20 mouse cellular contexts compared by ENCODE assay signal in genomic region chr13:10031547-10031946, GRCm38 (mm10).
"Had no signal": no experiment of that assay in that cellular context is flagged by ENCODE, and none has a peak within 500 bp of the region (broad histone marks: within the 10 kb centered on the region; RNA-seq: fewer than 3 reads in every experiment).

No protein-coding gene starts in this region.

- H3K9ac ChIP-seq: kidney, embryonic 15.5 days; limb, embryonic 12.5 days; limb, embryonic 15.5 days; liver, embryonic 14.5 days; liver, postnatal 0 days; stomach, embryonic 15.5 days had no signal

- DNase-seq: kidney, adult 18-20 months; kidney, postnatal 25 days; layer of hippocampus, postnatal 36 days; left cerebral cortex, postnatal 4 days; liver, postnatal 0 days; midbrain, embryonic 14.5 days; right cerebral cortex, postnatal 25 days; spleen, adult 18-20 months; thymus, postnatal 25 days had no signal

- ATAC-seq: inflammation-experienced regulatory T-cells, adult 6 months; intestine, embryonic 16.5 days; liver, postnatal 0 days had no signal

- H3K4me1 ChIP-seq: kidney, embryonic 15.5 days; limb, embryonic 12.5 days; limb, embryonic 15.5 days; stomach, embryonic 15.5 days had no signal

- H3K36me3 ChIP-seq: kidney, embryonic 15.5 days; limb, embryonic 12.5 days; limb, embryonic 15.5 days; stomach, embryonic 15.5 days had no signal

- H3K27ac ChIP-seq: kidney, embryonic 15.5 days; layer of hippocampus, adult 2 months; left cerebral cortex, adult 2 months; limb, embryonic 12.5 days; limb, embryonic 15.5 days; liver, embryonic 14.5 days; stomach, embryonic 15.5 days had no signal

- H3K4me2 ChIP-seq: kidney, embryonic 15.5 days; limb, embryonic 12.5 days; limb, embryonic 15.5 days; liver, embryonic 11.5 days; midbrain, embryonic 11.5 days; stomach, embryonic 15.5 days had no signal

- H3K27me3 ChIP-seq: kidney, embryonic 15.5 days; limb, embryonic 12.5 days; limb, embryonic 15.5 days; stomach, embryonic 15.5 days had no signal

- H3K4me3 ChIP-seq: kidney, embryonic 15.5 days; layer of hippocampus, adult 2 months; left cerebral cortex, adult 2 months; limb, embryonic 12.5 days; limb, embryonic 15.5 days; stomach, embryonic 15.5 days had no signal

- H3K9me3 ChIP-seq: kidney, embryonic 15.5 days; limb, embryonic 12.5 days; limb, embryonic 15.5 days; stomach, embryonic 15.5 days had no signal
